Mouse (Mus musculus): ENCODE results near the gene Tecr.

GRCm38 (mm10) chr8:83568755-83569154 lies 39.0 kb downstream of the Tecr start:
- no peak for TF ChIP-seq CTCF (conservative IDR thresholded peaks at IDR 0.05; ENCODE audit: insufficient read depth, insufficient read length, low read depth, low read length)
- TF ChIP-seq POLR2A (IDR thresholded peaks at IDR 0.05; ENCODE audit: low read depth, low read length): no peak

Measured in kidney, adult 2 months (tissue).